In the genomic region with DNA sequence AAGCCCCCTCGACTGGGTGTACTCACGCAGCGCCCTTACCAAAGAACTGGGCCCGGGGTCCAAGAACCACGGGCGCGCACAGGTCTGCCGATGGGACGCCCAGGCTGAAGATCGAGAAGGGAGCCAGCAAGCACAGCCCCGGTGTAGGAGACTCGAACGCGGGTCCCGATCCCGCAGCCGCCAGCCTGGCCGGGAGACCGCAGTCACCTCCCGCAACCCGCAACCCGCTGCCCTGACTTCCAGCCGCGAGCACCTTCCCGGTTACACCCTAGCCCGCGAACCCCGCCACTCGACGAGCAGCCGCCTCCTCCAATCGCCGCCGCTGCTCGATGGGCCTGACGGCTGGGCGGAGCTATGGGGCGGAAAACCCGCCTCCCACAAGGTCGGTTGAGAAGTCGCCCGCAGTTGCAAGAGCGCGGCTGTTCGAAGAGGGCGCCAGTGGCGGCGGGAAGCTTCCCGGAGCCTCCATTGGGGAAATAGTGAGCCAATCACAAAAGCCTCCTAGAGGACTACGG, we compare ENCODE assay signal across 7 mouse cellular contexts. TPM values are rescaled to one million over a fixed set of nuclear protein-coding genes. Genes with fewer than 3 reads are reported as not detected.
DNase-seq lines count a peak whose midpoint lies in the region; ATAC-seq lines count a peak whose summit lies in the region.

A gene (minus strand): TSS at position 277 of the 515 bp plus-strand sequence.

- no peaks in the 10 kb centered on the region for H3K36me3 ChIP-seq in embryonic facial prominence, embryonic 11.5 days (replicated peaks; ENCODE audit: control insufficient read depth, insufficient read depth, low read depth, low read length)
- peaks cover 14% of the 10 kb centered on the region for H3K36me3 ChIP-seq in limb, embryonic 10.5 days
- H3K36me3 ChIP-seq in midbrain, embryonic 13.5 days: no peaks in the 10 kb centered on the region; the same call in 1 of the 2 replicates

- H3K4me2 ChIP-seq in embryonic facial prominence, embryonic 11.5 days (ENCODE audit: low read depth, low read length): peak within 1 kb of the TSS; percentile 59
- H3K4me2 ChIP-seq in midbrain, embryonic 13.5 days (replicated peaks): peak within 1 kb of the TSS; percentile 83

- no peaks in the 10 kb centered on the region; the same call in 1 of the 2 replicates for H3K4me1 ChIP-seq in embryonic facial prominence, embryonic 11.5 days (ENCODE audit: control insufficient read depth, insufficient read depth, low read length)
- peaks cover 32% of the 10 kb centered on the region for H3K4me1 ChIP-seq in limb, embryonic 10.5 days
- peaks cover 24% of the 10 kb centered on the region for H3K4me1 ChIP-seq in midbrain, embryonic 13.5 days (replicated peaks)

- H3K27me3 ChIP-seq in embryonic facial prominence, embryonic 11.5 days (ENCODE audit: control insufficient read depth, insufficient read depth, low read length): no peaks in the 10 kb centered on the region
- H3K27me3 ChIP-seq in limb, embryonic 10.5 days (ENCODE audit: low read depth, poor library complexity, severe bottlenecking): no peaks in the 10 kb centered on the region
- no peaks in the 10 kb centered on the region for H3K27me3 ChIP-seq in midbrain, embryonic 13.5 days

- WGBS in embryonic facial prominence, embryonic 11.5 days: under 1% methylated on average over 50 of the region's 50 CpGs
- under 1% methylated on average over 50 of the region's 50 CpGs for WGBS in limb, embryonic 10.5 days
- 0% methylated on average over 50 of the region's 50 CpGs for WGBS in midbrain, embryonic 13.5 days

- DNase-seq in adrenal gland, postnatal 14 days: peak; percentile 99
- DNase-seq in embryonic facial prominence, embryonic 11.5 days (ENCODE audit: low spot score): peak; percentile 98
- peak; percentile 98 for DNase-seq in kidney, adult 11 months
- DNase-seq in limb, embryonic 10.5 days (ENCODE audit: low spot score): peak; percentile 94
- DNase-seq in spleen, adult 12 weeks (ENCODE audit: low spot score): peak; percentile 94

- peak; percentile 94 for ATAC-seq in embryonic facial prominence, embryonic 11.5 days (replicated peaks; ENCODE audit: insufficient number of reproducible peaks, low FRiP score, low TSS enrichment, low read depth)
- peak; percentile 96 for ATAC-seq in granulocyte monocyte progenitor cell, adult 5-6 weeks (replicated peaks; ENCODE audit: poor library complexity, severe bottlenecking)
- peak; percentile 99 for ATAC-seq in midbrain, embryonic 13.5 days

- no peaks in the 10 kb centered on the region for H3K9me3 ChIP-seq in embryonic facial prominence, embryonic 11.5 days (replicated peaks; ENCODE audit: control insufficient read depth, low read length)
- H3K9me3 ChIP-seq in limb, embryonic 10.5 days (replicated peaks): no peaks in the 10 kb centered on the region
- no peaks in the 10 kb centered on the region for H3K9me3 ChIP-seq in midbrain, embryonic 13.5 days

- peak within 1 kb of the TSS; percentile 71 for H3K9ac ChIP-seq in embryonic facial prominence, embryonic 11.5 days (replicated peaks; ENCODE audit: low read length)
- H3K9ac ChIP-seq in midbrain, embryonic 13.5 days (replicated peaks): peak within 1 kb of the TSS; percentile 81

- peak within 1 kb of the TSS; percentile 86 for H3K4me3 ChIP-seq in embryonic facial prominence, embryonic 11.5 days (ENCODE audit: low read depth, low read length)
- peak within 1 kb of the TSS; percentile 80 for H3K4me3 ChIP-seq in limb, embryonic 10.5 days
- H3K4me3 ChIP-seq in midbrain, embryonic 13.5 days (replicated peaks): peak within 1 kb of the TSS; percentile 88

- no peak within 1 kb of the TSS for H3K27ac ChIP-seq in embryonic facial prominence, embryonic 11.5 days (replicated peaks; ENCODE audit: low read depth, low read length)
- H3K27ac ChIP-seq in limb, embryonic 10.5 days: peak within 1 kb of the TSS; percentile 89
- H3K27ac ChIP-seq in midbrain, embryonic 13.5 days: no peak within 1 kb of the TSS

RNA-seq across cellular contexts. Expression of the gene that starts here (rescaled TPM):
- total RNA-seq in adrenal gland, postnatal 14 days (2021): 3.7 and 5.4 TPM in 2 replicates
- polyA plus RNA-seq in embryonic facial prominence, embryonic 11.5 days (2014; fragmentation: Nextera tagmentation; extraction: Ambion mirVana): 8.6 and 8.7 TPM in 2 replicates
- 8.2 and 10.9 TPM in 2 replicates for total RNA-seq in granulocyte monocyte progenitor cell, adult 5-6 weeks (2014; fragmentation: Nextera tagmentation)
- 21.1 and 21.6 TPM in 2 replicates for total RNA-seq in granulocyte monocyte progenitor cell, adult 5-6 weeks (2017)
- 10.0 and 11.1 TPM in 2 replicates for polyA plus RNA-seq in limb, embryonic 10.5 days (2016; fragmentation: Nextera tagmentation; extraction: Ambion mirVana)
- 4.0 and 4.3 TPM in 2 replicates for polyA plus RNA-seq in midbrain, embryonic 13.5 days (2015; fragmentation: Nextera tagmentation; extraction: Ambion mirVana)
